Mouse (Mus musculus): Measurements from ENCODE around the gene Pitpna.
"Not testable (repeated sequence)": the region's sequence is repeated elsewhere in the genome, so short reads cannot be mapped to it uniquely, and the experiment has no call there.

The Pitpna gene

DNA sequence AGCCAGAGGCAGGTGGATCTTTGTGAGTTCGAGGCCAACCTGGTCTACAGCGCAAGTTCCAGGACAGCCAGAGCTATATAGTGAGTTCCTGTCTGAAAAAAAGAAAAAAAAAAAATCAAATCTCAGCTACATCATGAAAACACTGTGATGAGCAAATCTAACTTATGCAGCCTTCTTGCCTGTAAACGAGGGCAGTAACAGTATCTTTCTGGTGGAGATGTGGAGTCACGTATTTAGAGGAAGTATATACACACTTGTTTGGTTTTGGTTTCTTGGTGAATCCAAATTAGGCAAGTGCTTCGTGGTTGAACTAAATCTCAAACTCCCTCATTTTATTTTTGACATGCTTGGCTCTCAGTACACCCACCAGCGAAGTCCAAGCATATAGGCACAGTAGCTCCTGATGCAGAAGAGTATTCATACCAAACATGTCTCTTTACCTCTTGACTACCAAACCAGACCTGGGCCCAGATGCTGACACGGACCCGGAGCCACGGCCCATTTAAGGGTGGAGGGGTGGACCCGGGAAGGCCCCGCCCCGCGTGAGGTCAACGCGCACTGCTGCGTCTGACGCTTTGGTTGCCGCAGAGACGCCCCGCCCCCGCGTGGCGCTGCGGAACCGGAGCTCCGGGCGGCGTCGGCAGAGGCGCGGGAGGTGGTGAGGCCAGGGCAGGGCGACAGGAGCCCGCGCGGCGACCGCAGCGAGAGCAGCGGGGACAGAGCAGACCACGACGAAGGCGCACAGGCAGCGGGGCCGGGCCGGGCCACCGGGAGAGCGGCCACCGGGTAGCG is at the start of gene Pitpna:
Pitpna (plus strand) TSS at position 605 of the 792 bp plus-strand sequence.
- peak; percentile 90 for DNase-seq (ENCODE audit: low spot score)

DNA sequence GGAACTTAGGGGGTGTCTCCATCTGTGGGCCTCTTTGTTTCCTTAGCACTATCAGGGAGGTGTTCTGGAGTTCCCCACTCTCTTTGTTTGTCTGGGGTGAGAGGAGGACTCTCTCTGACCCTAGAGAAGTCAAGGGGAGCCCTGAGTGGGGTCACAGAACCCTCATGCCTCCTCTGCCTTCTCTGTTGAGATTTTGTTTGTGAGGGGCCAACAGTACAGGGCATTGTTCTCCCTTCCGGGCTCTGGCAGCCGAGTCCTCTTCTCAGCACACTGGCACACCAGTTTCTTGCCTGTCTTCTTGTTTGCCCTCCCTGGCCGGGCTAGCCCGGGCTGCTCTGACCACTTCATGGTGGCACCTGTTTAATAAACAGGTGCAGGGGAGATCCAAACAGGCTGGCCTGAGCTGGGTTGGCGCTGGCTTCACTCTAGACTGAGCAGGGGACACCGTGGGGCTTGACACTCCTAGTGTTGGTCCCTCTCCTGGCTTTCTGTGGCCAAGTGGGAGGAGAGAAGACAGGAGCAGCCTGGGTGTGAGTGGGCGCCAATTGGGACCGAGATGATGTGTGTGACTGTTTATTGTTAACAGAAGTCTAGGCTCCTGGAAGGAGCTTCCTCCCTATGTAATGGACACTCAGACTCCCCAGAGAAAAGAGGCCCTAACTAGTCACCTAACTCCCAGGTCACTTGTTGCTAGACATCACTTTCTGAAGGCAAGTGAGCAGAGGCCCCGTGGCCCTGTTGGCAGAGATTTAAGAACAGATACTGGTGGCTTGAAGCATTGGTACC is 49.5 kb upstream of the Pitpna start:
- no peak for DNase-seq (ENCODE audit: low spot score)

DNA sequence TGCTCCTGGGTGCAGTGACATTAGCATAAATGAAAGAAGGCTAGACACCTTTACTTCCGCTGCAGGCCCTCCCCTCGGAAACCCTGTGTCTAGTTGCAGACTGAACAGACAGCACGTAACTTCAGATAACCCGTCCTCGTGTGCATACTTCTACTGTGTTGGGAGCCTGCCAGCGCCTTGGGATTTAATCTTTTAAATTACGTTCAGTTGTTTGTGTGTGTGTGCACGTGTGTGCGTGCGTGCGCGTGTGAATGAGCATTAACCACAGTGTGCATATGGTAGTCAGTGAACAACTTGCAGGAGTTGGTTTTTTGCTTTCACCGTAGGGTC is 49.0 kb upstream of the Pitpna start:
- DNase-seq (ENCODE audit: low spot score): no peak

DNA sequence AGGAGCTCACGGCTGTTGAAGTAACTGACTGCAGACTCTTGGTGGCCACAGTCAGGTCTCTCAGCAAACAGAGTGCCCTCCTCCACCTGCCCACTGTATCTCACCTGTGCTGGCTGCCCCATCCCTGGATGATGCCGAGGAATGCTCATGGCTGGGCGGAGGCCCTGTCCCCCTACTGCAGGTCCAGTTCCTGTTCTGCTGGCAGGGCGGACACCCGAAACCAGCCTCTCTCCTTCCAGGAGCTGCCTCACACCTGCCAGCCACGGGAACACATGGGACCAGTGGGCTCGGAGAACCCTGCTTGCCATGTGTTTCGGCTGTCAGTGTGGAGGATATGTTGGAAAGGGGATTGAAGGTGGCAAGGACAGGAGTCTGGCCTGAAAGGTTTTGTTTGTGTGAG is 47.7 kb upstream of the Pitpna start:
- DNase-seq (ENCODE audit: low spot score): no peak

DNA sequence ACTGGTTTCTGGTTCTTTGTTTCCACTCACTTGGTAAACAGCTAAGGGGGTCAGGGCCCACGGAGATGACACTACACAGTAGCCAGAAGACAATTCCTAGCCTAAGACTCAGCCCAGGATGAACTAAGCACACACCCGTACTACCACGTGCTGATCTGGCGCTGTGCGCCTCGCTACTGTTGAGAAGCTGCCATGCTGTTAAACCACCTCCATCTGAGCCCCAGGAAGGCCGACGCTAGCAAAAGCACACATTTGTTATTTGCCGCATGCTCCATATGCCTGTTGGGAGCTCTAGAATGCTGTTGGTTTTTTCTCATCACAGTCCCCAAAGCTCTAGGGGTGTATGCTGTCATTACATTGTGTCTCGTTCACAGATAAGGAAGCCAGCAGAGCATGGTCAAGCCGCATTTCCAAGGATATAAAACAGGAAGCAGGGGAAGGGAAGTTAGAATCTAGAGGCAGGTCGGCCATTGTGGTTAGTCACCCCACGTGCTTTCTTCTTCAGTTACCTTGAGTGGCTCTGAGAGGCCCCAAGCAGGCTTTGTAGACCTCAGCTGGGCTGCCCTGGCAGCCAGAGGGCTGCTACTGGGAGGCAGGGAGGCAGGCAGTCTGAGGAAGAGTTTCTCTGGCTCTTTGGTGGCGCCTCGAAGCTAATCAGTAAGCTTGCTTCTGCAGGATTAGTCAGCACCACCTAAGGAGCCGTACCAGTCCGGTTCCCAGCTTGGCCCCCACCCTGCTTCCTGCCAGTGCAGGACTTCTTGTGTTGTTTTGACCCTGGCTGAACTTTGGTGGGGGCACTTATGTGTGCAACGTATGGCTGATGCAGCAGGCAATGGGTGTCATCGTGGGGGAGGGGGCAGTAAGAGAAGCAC is 47.0 kb upstream of the Pitpna start:
- no peak for DNase-seq (ENCODE audit: low spot score)

DNA sequence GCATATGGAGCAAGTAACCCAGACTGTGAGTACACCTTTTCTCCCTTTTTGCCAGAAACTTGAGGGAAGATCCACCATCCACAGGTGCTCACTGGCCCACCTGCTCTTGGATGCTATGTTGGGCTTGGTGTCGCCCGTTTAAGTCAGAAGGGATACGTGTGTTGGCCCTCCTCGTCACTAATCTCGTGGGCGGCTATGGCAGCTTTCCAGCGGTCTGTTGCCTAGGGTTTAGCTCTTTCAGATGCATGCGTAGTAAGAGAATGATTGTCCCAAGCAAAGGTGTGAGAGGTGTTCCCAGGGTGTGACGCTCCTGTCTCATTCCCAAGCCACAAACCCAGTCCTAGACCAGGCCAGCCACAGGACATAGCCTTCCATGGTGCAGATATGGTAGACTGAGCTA is 43.2 kb upstream of the Pitpna start:
- DNase-seq (ENCODE audit: low spot score): no peak

DNA sequence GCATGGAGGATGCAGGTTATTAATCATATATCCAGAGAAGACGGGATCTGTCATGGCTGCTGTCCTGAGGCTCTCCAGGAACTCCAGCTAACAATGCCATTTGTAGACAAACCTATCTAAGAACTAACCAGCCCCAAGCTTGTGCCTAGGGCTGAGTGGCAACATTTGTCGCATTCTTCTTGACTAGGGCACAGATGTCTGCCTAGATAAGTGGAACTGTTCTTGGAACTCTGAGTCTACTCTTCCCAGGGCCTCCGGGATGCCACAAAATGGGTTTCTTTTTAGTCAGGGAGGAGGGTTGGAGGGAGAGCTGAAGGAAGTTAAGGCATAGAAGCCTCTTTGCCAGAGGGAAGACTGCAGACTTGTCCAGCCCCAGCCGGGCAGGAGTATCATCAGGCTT is 41.8 kb upstream of the Pitpna start:
- no peak for DNase-seq (ENCODE audit: low spot score)

DNA sequence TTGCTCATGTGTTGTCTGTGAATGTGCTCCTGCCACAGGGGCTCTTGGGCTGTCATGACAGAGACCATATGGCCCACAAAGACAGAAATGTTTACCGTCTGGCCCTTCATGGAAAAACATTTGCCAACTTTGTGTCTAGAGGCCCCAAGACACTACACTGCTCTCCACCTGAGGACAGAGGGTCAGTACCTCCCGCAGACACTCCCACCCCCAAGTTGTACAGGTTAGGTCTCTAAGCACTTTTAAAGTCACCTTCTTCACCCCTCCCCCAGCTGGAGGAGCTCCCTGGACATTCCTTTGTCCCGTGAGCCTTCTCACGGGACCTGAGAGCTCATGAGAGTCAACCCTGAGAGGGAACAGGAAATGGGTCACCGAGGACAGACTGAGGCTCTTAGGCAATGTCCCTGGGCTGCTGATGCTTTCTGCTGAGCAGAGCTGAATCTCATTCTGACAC is 38.2 kb upstream of the Pitpna start:
- DNase-seq (ENCODE audit: low spot score): peak; percentile 53

DNA sequence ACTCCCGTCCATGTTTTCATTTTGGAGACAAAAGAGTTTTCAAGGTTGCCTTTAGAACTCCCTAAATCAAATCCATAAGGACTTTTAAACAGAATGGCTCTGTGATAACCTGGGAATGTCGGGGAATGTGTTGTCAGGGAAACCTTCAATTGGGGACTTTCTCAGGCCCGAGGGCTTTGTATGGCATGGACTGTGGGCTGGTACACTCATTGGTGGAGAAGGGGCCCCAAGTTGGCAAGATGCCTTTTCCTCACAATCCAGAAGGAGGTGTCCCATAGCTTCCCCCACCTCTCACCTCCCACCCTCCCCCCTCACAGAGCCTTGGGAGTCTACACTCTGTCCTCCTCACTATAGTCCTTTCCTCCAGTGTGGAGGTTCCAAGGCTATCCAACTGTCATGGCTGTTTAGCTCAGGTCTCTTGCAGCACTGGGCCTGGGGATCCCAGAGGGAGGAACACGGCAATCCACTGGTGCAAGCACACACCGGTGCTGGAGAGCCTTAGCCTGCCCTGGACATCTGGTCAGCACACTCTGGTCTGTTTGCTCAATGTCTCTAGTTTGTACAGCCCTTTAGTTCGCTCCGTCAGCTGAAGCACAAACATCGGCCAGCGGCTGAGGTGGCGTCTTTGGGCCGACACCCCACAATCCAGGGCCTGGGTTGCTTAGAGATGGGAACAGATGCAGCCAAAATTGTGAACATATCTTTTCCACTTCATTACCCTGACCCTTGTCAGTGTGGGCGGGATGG is 37.5 kb upstream of the Pitpna start:
- peak; percentile 52 for DNase-seq (ENCODE audit: low spot score)

DNA sequence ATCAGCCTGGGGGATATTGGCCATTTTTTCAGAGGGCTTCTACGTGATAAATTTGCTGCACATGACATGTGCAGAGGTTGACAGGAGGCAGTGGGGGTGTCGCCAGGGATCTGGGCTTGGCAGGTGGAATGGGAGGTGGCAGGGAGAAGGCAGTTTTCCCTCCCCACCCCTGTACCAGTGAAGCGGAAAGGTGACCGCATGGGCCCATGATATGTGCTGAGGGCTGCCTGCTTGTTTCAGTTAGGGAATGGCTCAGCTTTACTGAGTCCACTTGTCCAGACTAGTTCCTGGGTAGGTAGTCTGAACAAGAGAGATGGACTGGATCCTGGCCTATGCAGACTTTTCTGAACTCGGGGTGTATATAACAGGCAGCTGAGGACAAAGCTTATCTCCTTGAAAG is 36.6 kb upstream of the Pitpna start:
- no peak for DNase-seq (ENCODE audit: low spot score)

DNA sequence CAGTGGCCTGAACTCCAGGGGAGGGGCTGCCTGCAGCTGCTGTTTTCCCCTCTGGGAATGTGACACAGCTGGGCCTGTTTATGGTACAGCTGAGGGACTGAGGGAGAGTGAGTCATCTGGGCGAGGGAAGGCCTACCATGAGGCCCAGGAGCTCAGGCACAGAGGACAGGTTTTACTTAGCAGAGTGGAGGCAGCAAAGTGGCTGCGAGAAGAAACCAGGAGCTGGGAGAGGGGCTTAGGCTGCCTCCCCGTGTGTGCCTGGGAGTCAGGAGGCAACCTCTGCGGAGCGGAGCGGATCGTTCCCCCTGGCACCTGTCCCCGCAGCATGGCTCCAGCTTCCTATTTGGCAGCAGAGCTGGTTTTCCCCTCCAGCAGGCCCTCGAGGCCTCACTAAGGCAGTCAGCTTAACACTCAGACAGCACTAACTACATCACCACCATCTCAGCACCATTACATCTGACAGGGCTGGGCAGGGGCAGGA is 35.9 kb upstream of the Pitpna start:
- DNase-seq (ENCODE audit: low spot score): peak; percentile 53

DNA sequence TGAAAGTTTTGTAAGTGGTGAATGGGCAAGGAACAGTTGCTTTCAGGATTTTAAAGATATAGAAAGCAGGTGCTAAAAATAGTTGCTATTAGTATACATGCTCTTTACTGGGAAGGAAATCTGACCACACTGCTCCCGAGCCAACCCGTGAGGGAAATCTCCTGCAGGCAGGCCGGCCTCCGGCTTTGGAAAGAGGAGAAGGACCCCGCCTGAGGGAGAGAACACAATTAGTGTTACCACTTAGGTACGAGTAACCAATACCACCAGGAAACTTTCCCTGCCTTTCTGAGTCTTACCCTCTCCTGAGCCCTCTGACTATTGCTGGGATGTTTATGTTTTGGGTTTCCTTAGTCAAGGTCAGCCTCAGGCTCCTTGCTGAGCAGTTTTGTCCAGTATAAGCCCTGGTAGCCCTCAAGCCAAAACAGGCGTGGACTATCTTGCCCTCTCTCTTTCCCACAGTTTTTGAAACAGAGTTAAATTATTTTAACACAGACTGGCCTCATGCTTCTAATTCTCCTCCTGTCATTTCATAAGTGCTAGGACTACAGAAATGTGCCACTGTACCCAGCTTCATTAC is 34.9 kb upstream of the Pitpna start:
- peak; percentile 61 for DNase-seq (ENCODE audit: low spot score)

DNA sequence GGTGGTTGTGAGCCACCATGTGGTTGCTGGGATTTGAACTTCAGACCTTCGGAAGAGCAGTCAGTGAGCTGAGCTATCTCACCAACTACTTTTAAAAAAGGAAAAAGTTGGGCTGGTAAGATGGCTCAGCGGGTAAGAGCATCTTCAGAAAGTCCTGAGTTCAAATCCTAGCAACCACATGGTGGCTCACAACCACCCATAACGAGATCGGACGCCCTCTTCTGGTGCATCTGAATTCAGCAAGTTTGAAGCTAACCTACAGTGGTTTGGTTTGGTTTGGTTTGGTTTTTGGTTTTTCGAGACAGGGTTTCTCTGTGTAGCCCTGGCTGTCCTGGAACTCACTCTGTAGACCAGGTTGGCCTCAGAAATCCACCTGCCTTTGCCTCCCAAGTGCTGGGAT is 31.9 kb upstream of the Pitpna start:
- not testable (repeated sequence) for DNase-seq (ENCODE audit: low spot score)

DNA sequence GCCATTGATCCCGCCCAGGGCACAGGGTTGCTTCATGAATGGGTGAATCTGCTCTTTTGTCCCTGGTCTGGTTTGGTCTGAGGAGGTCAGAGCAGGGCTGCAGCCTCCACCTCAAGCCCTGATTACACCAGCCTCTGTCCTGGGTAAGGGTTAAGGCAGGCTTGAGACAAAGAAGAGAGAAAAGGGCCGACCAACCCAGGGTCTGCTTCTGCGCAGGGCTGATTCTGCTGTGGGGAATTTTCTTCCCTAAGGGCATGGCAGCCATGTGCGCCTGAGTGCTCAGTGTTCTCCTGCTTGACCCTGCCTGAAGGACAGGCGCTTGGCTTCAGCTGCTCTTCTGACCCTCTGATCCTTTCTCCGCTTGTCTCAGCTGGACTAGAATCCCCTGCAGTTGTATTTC is 30.8 kb upstream of the Pitpna start:
- DNase-seq (ENCODE audit: low spot score): no peak

DNA sequence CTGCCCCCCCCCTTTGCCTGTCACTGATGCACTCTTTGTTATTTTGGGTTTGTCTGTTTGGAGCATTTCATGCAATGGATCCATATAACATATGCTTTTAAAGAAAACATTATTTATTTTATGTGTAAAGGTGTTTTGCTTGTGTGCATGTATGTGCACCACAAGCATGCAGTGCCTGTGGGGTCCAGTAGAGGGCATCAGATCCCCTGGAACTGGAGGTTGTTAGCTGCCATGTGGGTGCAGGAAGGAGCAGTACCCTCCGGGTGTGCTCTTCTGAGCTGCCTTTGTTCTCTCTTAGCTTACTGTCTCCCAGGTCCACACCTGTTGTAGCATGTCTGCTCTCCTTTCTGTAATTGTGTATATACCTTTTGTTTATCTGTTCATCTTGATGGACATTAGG is 29.8 kb upstream of the Pitpna start:
- no peak for DNase-seq (ENCODE audit: low spot score)

DNA sequence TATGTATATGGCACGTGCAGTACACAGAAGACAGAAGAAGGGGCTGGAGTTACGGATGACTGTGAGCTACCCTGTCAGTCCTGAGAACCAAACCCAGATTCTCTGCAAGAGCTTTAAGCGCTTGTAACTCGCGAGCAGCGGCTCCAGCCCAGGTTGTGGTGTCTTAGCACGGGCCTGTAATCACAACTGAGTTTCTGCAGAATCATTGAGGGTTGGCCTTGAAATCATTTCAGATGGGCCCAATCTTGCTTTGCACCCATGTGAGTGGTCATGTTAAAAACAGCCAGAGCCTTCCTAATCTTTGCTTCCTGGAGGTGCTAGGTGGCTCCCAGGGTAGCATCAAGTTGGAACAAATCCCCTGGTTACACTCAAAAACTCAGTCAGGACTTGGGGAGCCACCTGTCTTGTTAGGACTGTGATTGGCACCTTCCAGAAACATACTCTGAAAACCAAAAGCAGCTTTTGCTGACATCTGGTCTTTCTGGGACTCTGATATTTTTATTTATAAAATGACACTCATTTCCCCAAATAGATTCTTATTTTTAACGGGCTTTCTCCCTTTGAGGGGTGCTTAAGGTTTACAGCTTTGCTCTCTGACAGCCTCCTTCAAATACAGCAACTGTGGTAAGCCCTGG is 27.9 kb upstream of the Pitpna start:
- DNase-seq (ENCODE audit: low spot score): no peak

DNA sequence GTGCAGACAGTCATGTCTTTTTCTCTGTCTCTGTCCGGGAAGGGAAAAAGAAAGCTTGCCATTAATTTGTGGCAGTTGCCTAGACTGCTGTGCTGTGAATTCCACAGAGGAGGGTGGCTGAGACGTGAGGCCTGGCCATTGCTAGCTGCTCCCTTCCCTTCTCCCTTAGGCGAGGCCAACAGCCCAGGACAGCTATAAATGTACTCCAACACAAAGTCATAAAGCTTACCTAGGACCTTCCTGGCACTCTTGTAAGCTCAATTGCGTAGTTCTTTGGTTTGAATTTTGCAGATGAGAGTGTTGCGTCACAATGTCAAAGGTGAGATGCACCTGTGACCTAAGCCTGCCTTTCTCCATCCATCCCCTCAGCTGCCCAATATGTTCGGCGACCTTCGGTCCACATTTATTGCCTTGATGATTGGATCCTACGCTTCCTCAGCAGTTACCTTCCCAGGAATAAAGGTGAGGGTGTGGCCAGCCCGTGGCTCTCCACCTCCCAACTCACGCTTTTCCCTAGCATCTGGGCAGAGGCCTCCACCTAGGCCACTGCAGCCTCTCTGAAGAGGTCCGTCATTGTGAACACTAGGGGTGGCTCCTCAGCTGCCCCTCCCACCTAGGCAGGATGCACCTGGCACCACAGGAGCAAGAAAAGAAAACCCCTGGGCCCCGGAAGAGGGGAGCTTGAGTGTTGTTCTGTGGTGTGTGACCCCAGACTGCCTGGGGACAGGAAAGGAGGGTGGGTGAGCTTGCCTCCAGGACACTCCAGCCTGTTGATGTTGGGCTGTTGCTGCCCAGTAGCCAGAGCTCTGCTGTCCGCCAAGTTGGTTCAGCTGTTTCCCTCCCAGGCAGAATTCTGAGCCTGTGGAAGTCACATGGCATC is 27.1 kb upstream of the Pitpna start:
- DNase-seq (ENCODE audit: low spot score): no peak

DNA sequence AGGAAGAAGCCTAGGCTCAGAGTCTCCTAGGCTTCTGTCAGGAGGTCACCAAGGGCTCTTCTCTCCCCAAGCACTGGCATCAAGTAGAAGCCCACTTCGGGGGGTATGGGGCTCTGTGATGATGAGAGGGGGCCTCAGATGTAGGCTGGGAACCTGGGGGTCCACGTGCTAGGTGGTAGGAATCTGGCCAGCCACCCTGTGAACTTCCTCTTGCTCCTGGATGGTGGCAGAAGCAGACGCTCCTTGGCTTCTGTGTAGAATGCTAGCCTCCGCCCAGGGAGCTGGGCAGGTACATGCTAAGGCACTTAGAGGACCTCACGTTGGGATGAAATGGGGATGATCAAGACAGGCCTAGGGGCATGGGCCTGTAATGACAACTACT is 26.5 kb upstream of the Pitpna start:
- DNase-seq (ENCODE audit: low spot score): no peak

DNA sequence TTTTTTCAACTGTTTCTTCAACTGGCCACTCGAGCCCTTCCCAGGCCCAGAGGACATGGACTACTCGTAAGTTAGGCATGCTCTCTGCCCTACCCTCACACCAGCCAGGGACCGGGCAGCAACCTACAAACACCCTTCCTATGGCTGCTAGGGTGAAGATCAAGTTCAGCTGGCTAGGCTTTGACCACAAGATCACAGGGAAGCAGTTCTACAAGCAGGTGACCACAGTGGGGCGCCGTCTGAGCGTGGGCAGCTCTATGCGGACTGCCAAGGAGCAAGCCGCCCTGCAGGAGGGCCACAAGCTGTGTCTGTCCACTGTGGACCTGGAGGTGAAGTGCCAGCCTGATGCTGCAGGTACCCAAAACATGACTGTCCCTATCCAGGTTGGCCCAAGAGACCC is 25.1 kb upstream of the Pitpna start:
- no peak for DNase-seq (ENCODE audit: low spot score)

Measured in adipocyte (in vitro differentiated cells).